Mouse (Mus musculus) induced T-regulatory cell, adult 2 months (primary cell): ENCODE results near the gene Cort.
A peak's percentile ranks its signal among the peaks of the same experiment; 100 is the strongest.
"Not testable (repeated sequence)": the region's sequence is repeated elsewhere in the genome, so short reads cannot be mapped to it uniquely, and the experiment has no call there.

Experiments used
- DNase-seq: peaks from one replicate; pipeline ENCODE4 v3.0.0-alpha.2; 2012; ENCODE audit warnings: low read depth

Gene Cort

GRCm38 (mm10) chr4:149126663-149127062 lies at the start of gene Cort:
Gene Cort (minus strand): TSS chr4:149126763.
- no peak for DNase-seq

GRCm38 (mm10) chr4:149173661-149174060 lies 47.1 kb upstream of the Cort start:
- no peak for DNase-seq

- DNase-seq: no peak
These were observed 46.1 kb upstream of the Cort start for GRCm38 (mm10) chr4:149172666-149173065.

GRCm38 (mm10) chr4:149172083-149172482 lies 45.5 kb upstream of the Cort start:
- no peak for DNase-seq

GRCm38 (mm10) chr4:149171581-149171981 lies 45.0 kb upstream of the Cort start:
- DNase-seq: no peak

- DNase-seq: no peak
These were observed 43.9 kb upstream of the Cort start for GRCm38 (mm10) chr4:149170394-149170931.

- DNase-seq: not testable (repeated sequence)
These were observed 43.4 kb upstream of the Cort start for GRCm38 (mm10) chr4:149169926-149170325.

GRCm38 (mm10) chr4:149168016-149168415 lies 41.5 kb upstream of the Cort start:
- no peak for DNase-seq

GRCm38 (mm10) chr4:149166957-149167611 lies 40.5 kb upstream of the Cort start:
- peak; percentile 80 for DNase-seq

GRCm38 (mm10) chr4:149166215-149166946 lies 39.8 kb upstream of the Cort start, which contains the start of gene Pgd:
Gene Pgd (minus strand): TSS chr4:149166771.
- DNase-seq: peak; percentile 97

- no peak for DNase-seq
These were observed 37.6 kb upstream of the Cort start for GRCm38 (mm10) chr4:149164150-149164549.

- DNase-seq: no peak
These were observed 36.6 kb upstream of the Cort start for GRCm38 (mm10) chr4:149163196-149163595.

- DNase-seq: no peak
These were observed 34.6 kb upstream of the Cort start for GRCm38 (mm10) chr4:149161166-149161565.

GRCm38 (mm10) chr4:149159891-149160290 lies 33.3 kb upstream of the Cort start:
- DNase-seq: no peak

- DNase-seq: no peak
These were observed 32.6 kb upstream of the Cort start for GRCm38 (mm10) chr4:149159203-149159602.

- no peak for DNase-seq
These were observed 30.9 kb upstream of the Cort start for GRCm38 (mm10) chr4:149157415-149157973.

GRCm38 (mm10) chr4:149155711-149156110 lies 29.1 kb upstream of the Cort start:
- DNase-seq: no peak

- no peak for DNase-seq
These were observed 28.3 kb upstream of the Cort start for GRCm38 (mm10) chr4:149154859-149155258.

- DNase-seq: no peak
These were observed 24.2 kb upstream of the Cort start for GRCm38 (mm10) chr4:149150721-149151120.

GRCm38 (mm10) chr4:149150256-149150655 lies 23.7 kb upstream of the Cort start:
- DNase-seq: no peak

- no peak for DNase-seq
These were observed 23.0 kb upstream of the Cort start for GRCm38 (mm10) chr4:149149611-149150010.

- DNase-seq: no peak
These were observed 22.6 kb upstream of the Cort start for GRCm38 (mm10) chr4:149149196-149149595.

GRCm38 (mm10) chr4:149148084-149148483 lies 21.5 kb upstream of the Cort start:
- DNase-seq: no peak
